ENCODE assay signal across 8 mouse cellular contexts in genomic region chr3:159495243-159495801, GRCm38 (mm10). TPM values are rescaled to one million over a fixed set of nuclear protein-coding genes. Genes with fewer than 3 reads are reported as not detected.
DNase-seq lines count a peak whose midpoint lies in the region; ATAC-seq and TF ChIP-seq lines count a peak whose summit lies in the region.

Gene Depdc1a (plus strand): TSS chr3:159495433.

- no peaks in the 10 kb centered on the region for H3K27me3 ChIP-seq in embryonic facial prominence, embryonic 14.5 days (replicated peaks; ENCODE audit: control insufficient read depth, insufficient read depth, low read length)
- no peaks in the 10 kb centered on the region for H3K27me3 ChIP-seq in heart, adult 2 months (ENCODE audit: control insufficient read depth, insufficient read depth, low read length)
- H3K27me3 ChIP-seq in limb, embryonic 13.5 days = no peaks in the 10 kb centered on the region
- H3K27me3 ChIP-seq in midbrain, embryonic 16.5 days (ENCODE audit: control insufficient read depth, insufficient read depth, low read depth, low read length) = no peaks in the 10 kb centered on the region

- H3K9me3 ChIP-seq in embryonic facial prominence, embryonic 14.5 days (ENCODE audit: control insufficient read depth, low read length) = no peaks in the 10 kb centered on the region
- no peaks in the 10 kb centered on the region for H3K9me3 ChIP-seq in limb, embryonic 13.5 days
- no peaks in the 10 kb centered on the region for H3K9me3 ChIP-seq in midbrain, embryonic 16.5 days (replicated peaks; ENCODE audit: control insufficient read depth, low read length, poor library complexity, severe bottlenecking)

- peak; percentile 60 for TF ChIP-seq POLR2A in heart, adult 2 months (IDR thresholded peaks at IDR 0.05; ENCODE audit: insufficient read depth, low read depth, low read length)

- intact Hi-C loops in heart, adult 2 months (cut with DNase I) = no loop called here

- H3K36me3 ChIP-seq in embryonic facial prominence, embryonic 14.5 days (ENCODE audit: control insufficient read depth, insufficient read depth, low read length) = peaks cover 10% of the 10 kb centered on the region; the same call in 1 of the 2 replicates
- no peaks in the 10 kb centered on the region for H3K36me3 ChIP-seq in heart, adult 2 months (ENCODE audit: control insufficient read depth, insufficient read depth, low read length)
- peaks cover 6% of the 10 kb centered on the region for H3K36me3 ChIP-seq in limb, embryonic 13.5 days
- no peaks in the 10 kb centered on the region for H3K36me3 ChIP-seq in midbrain, embryonic 16.5 days (ENCODE audit: control insufficient read depth, insufficient read depth, low read length)

- H3K9ac ChIP-seq in embryonic facial prominence, embryonic 14.5 days (ENCODE audit: low read depth, low read length) = peak within 1 kb of the TSS; percentile 74
- H3K9ac ChIP-seq in heart, adult 2 months (ENCODE audit: low read depth, low read length) = peak within 1 kb of the TSS; percentile 48
- peak within 1 kb of the TSS; percentile 73 for H3K9ac ChIP-seq in limb, embryonic 13.5 days
- peak within 1 kb of the TSS; percentile 62 for H3K9ac ChIP-seq in midbrain, embryonic 16.5 days (ENCODE audit: low read depth, low read length)

- TF ChIP-seq EP300 in heart, adult 2 months (IDR thresholded peaks at IDR 0.05; ENCODE audit: insufficient read depth, low read depth, low read length) = no peak

- H3K4me2 ChIP-seq in embryonic facial prominence, embryonic 14.5 days (ENCODE audit: low read depth, low read length) = peak within 1 kb of the TSS; percentile 73
- H3K4me2 ChIP-seq in limb, embryonic 13.5 days (replicated peaks) = peak within 1 kb of the TSS; percentile 75
- H3K4me2 ChIP-seq in midbrain, embryonic 16.5 days (ENCODE audit: low read length) = peak within 1 kb of the TSS; percentile 52

- H3K4me3 ChIP-seq in embryonic facial prominence, embryonic 14.5 days (ENCODE audit: low read depth, low read length) = peak within 1 kb of the TSS; percentile 57
- H3K4me3 ChIP-seq in heart, adult 2 months = peak within 1 kb of the TSS; percentile 57
- H3K4me3 ChIP-seq in limb, embryonic 13.5 days = peak within 1 kb of the TSS; percentile 58
- peak within 1 kb of the TSS; percentile 50 for H3K4me3 ChIP-seq in midbrain, embryonic 16.5 days (ENCODE audit: low read depth, low read length)

- H3K27ac ChIP-seq in embryonic facial prominence, embryonic 14.5 days (replicated peaks; ENCODE audit: low read depth, low read length) = peak within 1 kb of the TSS; percentile 44
- no peak within 1 kb of the TSS for H3K27ac ChIP-seq in heart, adult 2 months
- H3K27ac ChIP-seq in limb, embryonic 13.5 days = no peak within 1 kb of the TSS
- H3K27ac ChIP-seq in midbrain, embryonic 16.5 days (ENCODE audit: low read length) = peak within 1 kb of the TSS; percentile 6; the same call in 1 of the 2 replicates

- WGBS in embryonic facial prominence, embryonic 14.5 days = 0% methylated on average over 28 of the region's 28 CpGs
- WGBS in heart, adult 2 months = under 1% methylated on average over 28 of the region's 28 CpGs
- WGBS in limb, embryonic 13.5 days = 0% methylated on average over 28 of the region's 28 CpGs
- WGBS in midbrain, embryonic 16.5 days = under 1% methylated on average over 28 of the region's 28 CpGs

- DNase-seq in 3T3-L1 (ENCODE audit: low read depth, low spot score) = peak; percentile 98
- peak; percentile 70 to 79 for DNase-seq in adrenal gland, postnatal 4 days (ENCODE audit: low spot score in 2 of 2)
- DNase-seq in embryonic facial prominence, embryonic 14.5 days (ENCODE audit: low spot score) = peak; percentile 98
- peak; percentile 91 to 93 for DNase-seq in heart, adult 2 months
- peak; percentile 78 to 91 for DNase-seq in kidney, adult 8-10 months
- DNase-seq in spleen, postnatal 10 days (ENCODE audit: low spot score in 2 of 2) = peak; percentile 87 to 94

- 0 out of 2 replicates have a peak, but pooled peaks have one; percentile 2 for TF ChIP-seq CTCF in heart, adult 2 months (IDR thresholded peaks at IDR 0.05)

- peak; percentile 100 for ATAC-seq in embryonic facial prominence, embryonic 14.5 days (ENCODE audit: low read depth)
- ATAC-seq in limb, embryonic 13.5 days (ENCODE audit: low FRiP score, low read depth) = peak; percentile 100
- peak; percentile 100 for ATAC-seq in midbrain, embryonic 16.5 days

- H3K79me2 ChIP-seq in heart, adult 2 months (replicated peaks; ENCODE audit: control insufficient read depth, insufficient read depth, low read length) = no peaks in the 10 kb centered on the region

- peaks cover 4% of the 10 kb centered on the region; the same call in 1 of the 2 replicates for H3K4me1 ChIP-seq in embryonic facial prominence, embryonic 14.5 days (ENCODE audit: control insufficient read depth, insufficient read depth, low read length)
- no peaks in the 10 kb centered on the region for H3K4me1 ChIP-seq in heart, adult 2 months (ENCODE audit: control insufficient read depth, insufficient read depth, low read length)
- peaks cover 10% of the 10 kb centered on the region for H3K4me1 ChIP-seq in limb, embryonic 13.5 days
- H3K4me1 ChIP-seq in midbrain, embryonic 16.5 days (ENCODE audit: control insufficient read depth, insufficient read depth, low read length) = peaks cover 3% of the 10 kb centered on the region; the same call in 1 of the 2 replicates

RNA-seq across cellular contexts. Expression of gene Depdc1a, which starts in this region (rescaled TPM):
- total RNA-seq in adrenal gland, postnatal 4 days (2021) = 10 to 100 TPM in 1 of 2 experiments, 1 to 10 TPM in 1; 9.3 to 10.7 TPM
- 29.5 and 32.3 TPM in 2 replicates for polyA plus RNA-seq in embryonic facial prominence, embryonic 14.5 days (2014; fragmentation: Nextera tagmentation; extraction: Ambion mirVana)
- not detected for total RNA-seq in heart, adult 2 months (2021)
- 0.12 TPM in 1 of 2 replicates, not detected in the other for polyA plus RNA-seq in heart, adult 2 months (2012; rRNA removed)
- polyA plus RNA-seq in limb, embryonic 13.5 days (2015; fragmentation: Nextera tagmentation; extraction: Ambion mirVana) = 37.6 and 39.8 TPM in 2 replicates
- 2.3 and 3.7 TPM in 2 replicates for polyA plus RNA-seq in midbrain, embryonic 16.5 days (2015; fragmentation: Nextera tagmentation; extraction: Ambion mirVana)

Comparison
In these comparisons a context has a peak if more than half of its experiments do, and no peak if none do; other contexts are left out.
1. RNA of gene Depdc1a (total RNA-seq): 9.3 to 10.7 TPM in adrenal gland, postnatal 4 days; not detected in heart, adult 2 months; every median in the first group is over 4 times any median in the second.
2. Peak in DNase-seq, H3K4me3 ChIP-seq and H3K9ac ChIP-seq in heart, adult 2 months; RNA of the gene not detected or under 1 TPM.
3. H3K27ac ChIP-seq: peak in embryonic facial prominence, embryonic 14.5 days (single experiment) and midbrain, embryonic 16.5 days (single experiment); none in heart, adult 2 months (single experiment) and limb, embryonic 13.5 days (single experiment).
4. Peak in every context shown above with its lines, with median percentiles within 50 percentile points of each other: DNase-seq, ATAC-seq, H3K4me2 ChIP-seq, H3K4me3 ChIP-seq and H3K9ac ChIP-seq.